Mouse (Mus musculus): ENCODE results near the gene Nmur2.

Nmur2 gene

GRCm38 (mm10) chr11:56040917-56041316 is at the start of gene Nmur2:
Gene Nmur2 (minus strand): TSS chr11:56041010.
- 24% methylated on average over 6 of the region's 6 CpGs for WGBS

DNA sequence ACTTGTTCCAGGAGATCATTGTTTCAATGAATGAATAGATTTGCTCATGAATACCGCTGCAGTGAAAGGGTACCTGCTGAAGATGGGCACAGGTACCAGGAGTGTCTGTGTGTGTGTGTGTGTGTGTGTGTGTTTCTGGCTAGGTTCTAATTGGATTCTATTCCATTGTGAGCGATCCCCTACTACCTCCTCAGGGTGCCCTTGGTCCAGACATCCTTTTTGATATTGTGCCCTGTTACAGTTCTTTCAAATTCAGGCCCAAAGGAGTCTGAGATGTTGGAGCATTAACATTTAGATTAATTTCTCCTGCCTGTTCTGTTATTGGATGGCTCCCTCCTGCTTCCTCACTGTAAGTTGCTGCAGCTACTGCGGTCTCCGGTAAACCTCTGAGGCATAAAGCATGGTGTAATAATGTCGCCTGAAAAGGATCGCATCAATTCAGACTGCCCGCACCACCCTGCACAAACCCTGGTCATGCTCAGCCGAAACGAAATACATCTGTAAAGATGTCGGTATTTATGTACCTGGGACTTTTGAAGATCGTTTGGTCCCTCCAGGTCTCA is 48.4 kb upstream of the Nmur2 start:
- WGBS = 94% methylated on average over 11 of the region's 11 CpGs

DNA sequence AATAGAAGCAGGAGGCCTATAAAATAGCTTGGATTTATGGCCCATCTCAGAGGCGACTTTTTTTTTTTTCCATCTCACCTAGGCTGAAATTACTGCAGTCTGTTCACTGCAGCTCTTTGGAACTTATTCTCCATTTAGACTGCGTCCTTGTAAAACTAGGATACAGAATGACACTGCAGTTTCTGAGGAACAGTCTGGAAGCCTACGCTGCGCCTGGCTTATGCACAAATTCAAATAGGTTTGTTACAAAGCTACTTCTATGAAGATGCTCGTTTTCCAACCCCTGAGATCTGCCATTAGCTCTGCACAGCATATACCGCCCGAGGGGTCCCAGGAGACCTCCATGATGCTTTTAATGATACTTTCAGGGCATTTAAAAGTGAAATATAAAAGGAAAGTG is 31.3 kb upstream of the Nmur2 start:
- WGBS = 48% methylated on average over 7 of the region's 7 CpGs

- WGBS = 91% methylated on average over 2 of the region's 2 CpGs
Measured at GRCm38 (mm10) chr11:56069658-56070057, 28.8 kb upstream of the Nmur2 start.

GRCm38 (mm10) chr11:56065147-56065546 is 24.3 kb upstream of the Nmur2 start:
- WGBS = 89% methylated on average over 2 of the region's 2 CpGs

- whole genome bisulfite sequencing = 47% methylated on average over 4 of the region's 4 CpGs
Measured at GRCm38 (mm10) chr11:56064575-56064974, 23.8 kb upstream of the Nmur2 start.

GRCm38 (mm10) chr11:56059236-56059635 is 18.4 kb upstream of the Nmur2 start:
- 78% methylated on average over 3 of the region's 3 CpGs for WGBS

DNA sequence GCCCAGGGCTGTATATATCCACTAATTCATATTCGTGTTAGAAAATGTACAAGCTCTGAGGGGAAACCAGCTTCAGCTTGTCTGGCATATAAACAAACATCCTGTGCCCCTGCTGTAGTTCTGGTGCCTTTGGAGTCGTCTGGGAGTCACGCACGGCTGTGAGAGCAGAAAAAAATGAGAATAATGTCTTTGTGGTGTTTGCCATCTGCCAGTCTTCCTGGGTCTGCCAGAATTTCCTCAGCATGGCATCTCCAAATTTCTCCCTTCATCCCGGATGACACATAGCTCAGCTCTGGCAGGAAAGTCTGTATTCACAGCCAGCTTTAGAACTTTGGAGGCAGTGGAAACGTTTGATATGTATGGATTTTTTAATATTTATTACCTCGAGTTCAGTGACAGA is 13.6 kb upstream of the Nmur2 start:
- 38% methylated on average over 7 of the region's 7 CpGs for WGBS

DNA sequence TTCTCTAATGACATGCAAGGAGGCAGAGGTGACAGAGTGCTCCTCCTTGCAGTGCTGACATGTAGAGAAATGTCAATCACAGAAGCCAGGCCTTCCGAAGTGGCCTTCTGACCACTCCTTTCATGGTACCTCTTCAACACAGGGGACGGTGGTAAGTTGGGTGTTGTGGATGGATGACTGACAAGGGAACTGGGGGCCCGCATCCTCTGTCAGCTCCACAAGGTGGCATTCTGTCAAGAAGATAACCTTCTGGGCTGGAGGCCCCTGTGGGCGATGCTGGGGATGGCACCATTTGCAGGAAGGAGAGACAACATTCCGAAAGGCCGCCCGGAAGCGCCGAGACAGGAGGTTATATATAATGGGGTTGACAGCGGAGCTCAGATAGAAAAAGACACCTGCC is 14.0 kb downstream of the Nmur2 start:
- 89% methylated on average over 10 of the region's 10 CpGs for WGBS

GRCm38 (mm10) chr11:56025746-56026570 is 14.9 kb downstream of the Nmur2 start:
- WGBS = 34% methylated on average over 10 of the region's 10 CpGs

DNA sequence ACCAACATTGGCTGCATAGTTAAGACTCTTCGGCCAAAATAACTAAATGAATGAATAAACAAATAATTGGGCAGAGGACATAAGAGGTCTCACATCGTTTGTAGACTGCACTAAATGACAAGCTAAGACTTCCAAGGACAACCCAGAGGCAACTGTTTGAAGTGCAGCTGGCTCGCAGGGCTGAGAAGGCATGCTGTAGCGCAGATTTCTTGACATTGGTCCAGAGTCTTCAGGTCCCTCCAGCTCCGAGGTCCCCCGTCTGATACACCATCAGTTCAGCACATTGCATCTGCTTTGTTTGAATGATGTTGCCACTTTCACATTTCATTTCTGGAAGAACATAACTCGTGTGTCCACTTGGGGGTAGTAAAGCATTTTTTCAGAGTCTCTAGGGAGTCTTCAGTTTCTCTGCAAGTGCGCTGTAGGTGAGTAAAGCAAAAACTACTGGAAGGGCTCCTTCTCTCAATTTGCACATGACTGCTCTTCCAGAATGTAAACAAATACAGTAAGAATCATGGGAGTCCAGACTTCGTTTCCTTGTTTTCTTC is 27.2 kb downstream of the Nmur2 start:
- WGBS = 32% methylated on average over 9 of the region's 9 CpGs

- 80% methylated on average over 2 of the region's 2 CpGs for WGBS
Measured at GRCm38 (mm10) chr11:56012396-56012795, 28.4 kb downstream of the Nmur2 start.

GRCm38 (mm10) chr11:56008277-56008676 is 32.5 kb downstream of the Nmur2 start:
- 47% methylated on average over 3 of the region's 3 CpGs for WGBS

- WGBS = 78% methylated on average over 1 of the region's 1 CpGs
Measured at GRCm38 (mm10) chr11:55992799-55993198, 48.0 kb downstream of the Nmur2 start.

DNA sequence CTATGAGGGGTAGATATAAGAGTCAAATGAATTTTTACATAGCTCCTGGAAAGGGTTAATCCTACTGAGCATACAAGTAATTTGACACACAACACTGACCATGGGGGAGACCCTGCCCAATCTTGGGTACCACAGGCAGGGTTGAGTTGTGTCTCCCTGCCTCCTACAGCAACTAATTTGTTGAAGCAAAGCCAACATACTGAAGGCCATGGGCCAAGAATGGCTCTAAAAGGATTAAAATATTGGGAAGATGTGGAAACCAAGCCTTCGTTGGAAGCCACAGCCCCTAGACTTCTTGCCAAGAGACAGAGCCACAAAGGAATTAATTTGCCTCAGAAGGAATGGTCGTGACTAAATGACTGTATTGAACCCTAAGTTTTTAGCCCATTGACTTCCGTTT is 48.7 kb downstream of the Nmur2 start:
- WGBS = 48% methylated on average over 3 of the region's 3 CpGs

DNA sequence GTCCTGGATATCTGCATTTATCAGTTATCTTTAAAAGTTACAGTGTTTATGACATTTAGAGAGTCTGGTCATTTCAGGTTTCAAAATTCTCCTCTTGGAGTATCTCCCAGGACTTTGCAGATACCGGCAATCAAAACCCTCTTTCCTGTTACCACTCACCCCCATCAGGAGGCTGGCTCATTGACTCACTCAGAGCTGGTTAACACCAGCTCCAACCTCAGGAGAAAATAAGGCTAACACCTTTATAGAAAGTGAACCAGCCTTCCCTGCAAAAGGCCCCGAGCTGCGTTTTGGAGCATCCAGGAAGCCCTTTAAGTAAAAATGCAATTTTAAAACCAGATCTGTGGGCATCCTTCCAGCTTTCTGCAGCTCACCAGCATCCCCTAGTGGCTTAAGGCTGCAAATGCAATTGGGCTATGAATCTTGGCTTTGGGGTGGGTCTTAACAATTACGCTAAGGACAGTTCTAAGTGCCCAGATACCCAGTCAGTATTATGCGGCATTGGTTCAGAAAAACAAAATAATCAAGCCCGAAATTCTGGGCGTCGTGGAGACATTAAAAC is 49.2 kb downstream of the Nmur2 start:
- 10% methylated on average over 8 of the region's 8 CpGs for WGBS

DNA sequence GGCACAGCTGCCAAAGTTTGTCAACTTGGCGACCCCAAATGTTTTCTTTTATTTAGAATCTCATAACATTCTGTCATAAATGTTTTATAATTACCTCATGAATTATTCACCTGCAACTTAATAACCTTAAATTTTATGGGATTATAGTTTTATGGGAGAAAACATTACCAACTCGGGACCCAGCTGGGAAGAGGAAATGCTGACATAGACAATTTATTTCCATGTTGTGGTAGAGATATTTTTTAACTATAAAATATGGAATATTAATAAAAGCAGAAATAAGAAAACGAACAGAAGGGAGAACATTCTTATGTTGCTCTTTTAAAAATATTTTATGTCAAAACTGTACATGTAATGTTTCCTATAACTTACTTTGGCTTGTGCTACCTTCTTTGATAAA is 56.2 kb downstream of the Nmur2 start:
- 76% methylated on average over 3 of the region's 3 CpGs for WGBS

DNA sequence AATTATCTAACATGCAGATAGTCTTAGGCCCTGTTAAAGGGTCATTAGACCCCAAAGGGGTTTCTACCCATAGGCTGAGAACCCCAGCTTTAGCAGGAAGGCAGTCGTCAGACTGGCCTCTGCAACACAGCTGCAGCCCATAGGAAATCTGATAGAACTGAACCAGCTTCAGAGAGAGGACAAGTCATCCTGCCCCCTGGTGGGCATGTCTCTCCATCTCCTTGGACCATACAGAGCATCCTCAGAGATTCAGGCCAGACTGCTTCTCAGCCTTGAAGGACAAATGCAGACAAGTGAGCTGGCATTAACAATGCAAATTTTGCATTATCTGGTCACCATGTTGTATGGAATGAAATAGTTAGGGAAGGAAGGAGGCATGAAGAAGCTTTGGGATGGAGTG is 59.2 kb downstream of the Nmur2 start:
- 74% methylated on average over 1 of the region's 1 CpGs for WGBS

DNA sequence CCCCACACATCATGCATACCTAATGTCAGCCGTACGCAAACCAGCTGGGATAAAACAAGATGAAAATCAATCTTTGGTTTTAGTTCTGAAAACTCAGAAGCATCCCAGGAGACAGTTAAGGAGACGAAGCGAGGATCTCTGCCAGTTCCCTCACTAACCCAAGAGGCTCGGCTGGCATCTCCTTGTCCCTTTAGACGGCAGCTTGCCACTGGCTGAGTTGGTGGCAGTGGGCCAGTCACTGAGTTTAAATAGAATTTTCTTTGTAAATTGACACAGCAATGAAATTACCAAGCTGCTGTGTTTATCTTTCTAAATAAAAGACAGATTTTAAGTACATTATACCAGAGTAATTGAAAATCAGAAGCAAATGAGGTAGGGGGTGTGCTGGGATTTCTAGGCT is 62.7 kb downstream of the Nmur2 start:
- 44% methylated on average over 6 of the region's 6 CpGs for WGBS

Data from cerebral cortex, adult 2 months (tissue).